Mouse (Mus musculus): ENCODE data around the gene Mcub.

The Mcub gene

DNA sequence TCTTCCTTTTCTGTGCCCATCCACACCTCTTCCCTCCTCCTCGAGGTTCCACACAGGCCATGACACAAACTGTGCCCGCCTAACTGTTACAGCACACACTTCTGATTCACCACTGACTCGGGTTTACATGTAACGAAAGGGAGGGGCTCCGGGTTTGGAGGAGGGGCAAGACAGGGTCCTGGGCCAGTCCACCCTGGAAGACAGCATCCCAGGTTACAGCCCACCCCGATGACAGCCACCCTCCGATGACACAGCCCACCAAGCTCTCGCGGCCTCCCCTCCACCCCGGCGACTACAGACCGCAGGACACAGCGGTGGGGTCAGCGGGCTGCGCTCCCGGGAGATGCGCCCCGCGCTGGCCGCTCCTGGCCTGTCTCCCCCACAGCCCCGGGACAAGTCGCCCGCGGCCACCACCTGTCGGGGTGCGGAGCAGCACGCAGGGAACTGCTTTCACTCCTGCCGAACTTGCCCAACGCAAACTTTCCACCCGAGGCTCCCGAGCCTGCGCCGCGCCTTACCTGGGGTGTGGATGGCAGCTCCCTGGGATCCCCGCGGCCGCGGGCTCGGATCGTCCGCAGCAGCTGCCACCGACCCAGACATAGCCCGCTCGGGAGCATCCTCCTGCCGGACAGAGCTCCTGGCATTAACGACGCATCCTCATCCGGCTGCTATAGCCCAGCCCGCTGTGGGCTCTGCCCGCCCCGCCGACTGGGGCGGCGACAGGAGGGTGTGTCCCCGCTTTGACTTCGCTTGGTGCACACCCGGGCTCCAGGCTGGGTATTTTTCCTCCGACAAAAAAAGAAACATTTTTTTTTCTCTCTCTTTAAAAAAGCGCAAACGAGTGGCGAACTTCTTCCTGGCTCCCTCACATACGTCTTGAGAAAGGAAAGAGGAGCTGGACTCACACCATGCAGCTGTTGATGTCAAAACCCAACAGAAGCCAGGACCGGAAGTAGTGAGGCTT, at the start of gene Mcub:
Gene Mcub, minus strand, starts transcription at position 775 of the 964 bp plus-strand sequence.
- peak; percentile 32 to 39 for DNase-seq (ENCODE audit: low spot score in 2 of 2)

GRCm38 (mm10) chr3:130012943-130013342, 42.9 kb upstream of the Mcub start:
- no peak for DNase-seq (ENCODE audit: low spot score in 2 of 2)

GRCm38 (mm10) chr3:130011236-130011635, 41.2 kb upstream of the Mcub start:
- DNase-seq (ENCODE audit: low spot score in 2 of 2): no peak

GRCm38 (mm10) chr3:130006141-130006540, 36.1 kb upstream of the Mcub start:
- DNase-seq (ENCODE audit: low spot score in 2 of 2): no peak

GRCm38 (mm10) chr3:130000926-130001325, 30.9 kb upstream of the Mcub start:
- DNase-seq (ENCODE audit: low spot score in 2 of 2): no peak

GRCm38 (mm10) chr3:129998526-129998925, 28.5 kb upstream of the Mcub start:
- no peak for DNase-seq (ENCODE audit: low spot score in 2 of 2)

DNA sequence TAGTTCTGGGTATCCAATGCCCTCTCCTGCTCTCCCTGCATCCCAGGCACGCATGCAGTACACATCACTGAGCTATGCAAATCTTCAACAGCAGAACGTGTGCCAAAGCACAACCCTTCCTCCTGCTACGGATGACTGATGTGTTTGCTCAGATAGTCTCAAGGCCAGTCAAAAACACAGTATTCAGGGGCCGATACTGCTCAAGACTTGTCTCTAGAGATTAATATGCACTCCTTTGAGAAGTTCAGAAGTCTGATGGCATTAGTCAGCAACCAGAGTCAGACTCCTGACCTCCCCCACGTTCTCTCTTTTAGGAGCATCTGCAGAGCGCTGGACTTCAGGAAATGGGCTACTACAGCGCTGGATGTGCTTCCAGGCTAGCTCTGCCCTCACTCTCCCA, 28.0 kb upstream of the Mcub start:
- DNase-seq (ENCODE audit: low spot score in 2 of 2): no peak

- no peak for DNase-seq (ENCODE audit: low spot score in 2 of 2)
Measured at GRCm38 (mm10) chr3:129997324-129997723, 27.3 kb upstream of the Mcub start.

- DNase-seq (ENCODE audit: low spot score in 2 of 2): no peak
Measured at GRCm38 (mm10) chr3:129987297-129987696, 17.3 kb upstream of the Mcub start.

DNA sequence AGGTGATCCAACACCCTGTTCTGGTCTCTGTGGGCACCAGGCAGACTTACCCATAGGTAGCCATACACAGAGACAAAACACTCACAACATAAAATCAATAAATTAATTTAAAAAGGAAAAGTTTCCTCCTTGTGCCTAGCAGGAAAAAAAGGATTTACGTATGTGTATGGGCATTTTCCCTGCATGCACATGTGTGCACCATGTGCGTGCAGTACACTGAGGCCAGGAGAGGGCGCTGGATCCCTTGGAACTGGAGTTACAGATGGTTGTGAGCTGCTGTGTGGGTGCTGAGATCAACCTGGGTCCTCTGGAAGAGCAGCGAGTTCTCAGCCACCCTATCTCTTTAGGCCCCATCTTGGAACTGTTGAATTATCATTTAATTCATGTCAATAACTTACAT, 15.3 kb upstream of the Mcub start:
- DNase-seq (ENCODE audit: low spot score in 2 of 2): no peak

DNA sequence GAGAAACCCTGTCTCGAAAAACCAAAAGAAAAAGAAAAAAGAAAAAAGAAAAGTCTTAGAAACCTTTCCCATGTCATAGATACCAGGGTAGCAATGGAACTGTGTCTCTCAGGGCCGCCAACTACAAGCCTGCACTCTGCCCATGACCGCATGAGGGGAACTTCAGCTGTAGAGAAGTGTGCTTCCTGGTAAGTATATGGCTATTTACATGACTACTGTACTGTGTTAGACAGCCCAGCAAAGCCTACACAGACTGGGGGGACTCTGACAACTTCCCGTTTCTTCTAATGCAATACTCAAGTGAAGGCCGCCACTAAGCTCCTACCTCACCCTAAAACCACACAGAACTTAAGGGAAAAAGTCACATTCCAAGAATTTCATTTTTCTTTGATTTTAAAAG, 14.8 kb upstream of the Mcub start:
- no peak for DNase-seq (ENCODE audit: low spot score in 2 of 2)

- no peak for DNase-seq (ENCODE audit: low spot score in 2 of 2)
Measured at GRCm38 (mm10) chr3:129982271-129982670, 12.3 kb upstream of the Mcub start.

GRCm38 (mm10) chr3:129981756-129982155, 11.8 kb upstream of the Mcub start:
- no peak for DNase-seq (ENCODE audit: low spot score in 2 of 2)

- no peak for DNase-seq (ENCODE audit: low spot score in 2 of 2)
Measured at GRCm38 (mm10) chr3:129979510-129979909, 9.5 kb upstream of the Mcub start.

DNA sequence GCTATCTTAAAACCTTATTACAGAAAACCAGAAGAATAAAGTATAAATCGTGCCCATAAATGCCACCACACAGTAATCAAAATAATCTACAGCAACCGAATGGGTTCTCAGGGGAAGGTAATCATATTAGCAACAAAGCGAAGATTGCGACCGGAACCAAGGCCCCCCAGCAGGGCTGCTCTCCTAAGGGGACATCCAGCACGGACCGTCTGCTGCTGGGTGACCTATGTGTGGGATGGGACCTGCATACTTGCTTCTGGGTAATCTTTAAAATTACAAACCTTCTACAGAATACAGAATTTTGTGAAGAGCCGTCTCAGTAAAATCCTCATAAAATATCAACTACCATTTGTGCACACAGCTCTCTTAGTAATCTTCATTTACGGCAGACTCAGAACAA, 8.7 kb upstream of the Mcub start:
- no peak for DNase-seq (ENCODE audit: low spot score in 2 of 2)

DNA sequence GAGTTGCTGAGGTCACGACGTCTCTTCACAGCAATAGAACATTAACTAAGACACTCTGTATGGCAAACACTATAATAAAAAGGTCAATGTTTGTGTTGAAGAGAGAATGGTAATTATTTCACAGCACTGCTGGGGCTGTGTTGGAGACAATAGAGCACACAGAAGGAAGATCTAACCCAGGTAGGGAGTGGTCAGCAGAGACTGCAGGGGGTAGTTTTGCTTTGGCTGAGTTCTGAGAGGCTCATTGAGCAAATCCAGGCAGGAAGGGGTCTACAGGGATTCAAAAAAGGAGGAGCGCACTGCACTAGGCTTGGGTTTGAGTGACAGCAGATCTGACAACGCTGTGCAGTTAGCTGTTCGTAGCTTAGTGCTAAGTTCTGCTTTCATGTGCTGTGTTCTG, 6.3 kb upstream of the Mcub start:
- no peak for DNase-seq (ENCODE audit: low spot score in 2 of 2)

- no peak for DNase-seq (ENCODE audit: low spot score in 2 of 2)
Measured at GRCm38 (mm10) chr3:129970529-129971515, 816 bp upstream of the Mcub start.

DNA sequence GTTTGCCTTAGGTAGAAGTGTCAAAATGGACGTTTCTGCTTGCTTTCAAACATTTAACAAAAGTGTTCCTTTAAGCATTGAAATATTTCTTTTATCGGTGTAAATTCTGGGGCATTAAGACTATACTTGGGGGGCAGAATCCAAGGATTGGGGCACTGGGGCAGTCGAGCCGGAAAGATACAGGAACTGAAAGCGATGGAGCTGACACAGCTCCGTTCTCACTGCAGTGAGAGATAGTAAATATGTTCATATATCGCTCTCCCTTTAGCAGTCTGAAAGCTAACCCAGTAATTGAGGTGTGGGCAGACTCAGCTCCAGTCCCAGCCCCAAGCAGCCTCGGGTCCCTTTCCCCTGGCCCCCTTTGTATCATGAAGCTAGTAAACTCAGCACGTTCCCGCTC, 975 bp downstream of the Mcub start:
- no peak for DNase-seq (ENCODE audit: low spot score in 2 of 2)

- no peak for DNase-seq (ENCODE audit: low spot score in 2 of 2)
Measured at GRCm38 (mm10) chr3:129967874-129968273, 2.1 kb downstream of the Mcub start.

GRCm38 (mm10) chr3:129964681-129965080, 5.3 kb downstream of the Mcub start:
- no peak for DNase-seq (ENCODE audit: low spot score in 2 of 2)

- no peak for DNase-seq (ENCODE audit: low spot score in 2 of 2)
Measured at GRCm38 (mm10) chr3:129962533-129962932, 7.5 kb downstream of the Mcub start.

- no peak for DNase-seq (ENCODE audit: low spot score in 2 of 2)
Measured at GRCm38 (mm10) chr3:129953296-129953695, 16.7 kb downstream of the Mcub start.

Data from urinary bladder, postnatal 36 days (tissue).